Mouse (Mus musculus): ENCODE measurements around the gene Fbl. TPM values are rescaled to one million over a fixed set of nuclear protein-coding genes. Genes with fewer than 3 reads are reported as not detected.
A peak's percentile ranks its signal among the peaks of the same experiment; 100 is the strongest.

Gene Fbl
- polyA plus RNA-seq, 1 experiment from 2014 or later = 48.4 TPM

DNA sequence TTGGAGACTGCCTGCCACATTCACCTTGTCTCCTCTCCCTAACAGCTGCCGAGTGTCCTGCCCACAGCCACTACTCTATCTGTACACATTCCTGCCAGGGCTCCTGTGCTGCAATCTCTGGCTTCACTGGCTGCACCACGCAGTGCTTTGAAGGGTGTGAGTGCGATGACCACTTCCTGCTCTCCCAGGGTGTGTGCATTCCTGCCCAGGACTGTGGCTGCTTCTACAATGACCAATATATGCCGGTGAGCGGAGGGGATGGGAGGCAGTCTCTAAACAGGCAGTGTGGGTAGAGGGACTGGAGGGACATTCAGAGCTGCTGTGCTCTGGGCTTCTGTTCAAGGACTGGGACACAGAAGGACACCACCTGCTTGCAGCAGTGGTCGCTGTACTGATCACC is 10.2 kb upstream of the Fbl start:
- Histone ChIP-seq H3K9me3 (ENCODE audit: low read length) (no peaks in the 10 kb centered on the region), H3K36me3 (replicated peaks; ENCODE audit: insufficient read depth, low read length) (no peaks in the 10 kb centered on the region), H3K27ac (ENCODE audit: low read depth) (no peak overlapping the region), H3K9ac (replicated peaks) (no peak overlapping the region), H3K4me3 (ENCODE audit: low read depth, low read length) (no peak overlapping the region), H3K4me1 (ENCODE audit: insufficient read depth) (no peaks in the 10 kb centered on the region), H3K27me3 (ENCODE audit: insufficient read depth, low read length) (no peaks in the 10 kb centered on the region), H3K4me2 (ENCODE audit: low read depth, low read length) (no peak overlapping the region)
- DNase-seq (no peak), ATAC-seq (no peak)
- 37% methylated on average over 6 of the region's 6 CpGs for WGBS (ENCODE audit: insufficient replicate concordance)
- TF ChIP-seq CTCF (IDR thresholded peaks at IDR 0.05; ENCODE audit: low read depth) (no peak), EP300 (IDR thresholded peaks at IDR 0.05; ENCODE audit: low read depth) (no peak)

DNA sequence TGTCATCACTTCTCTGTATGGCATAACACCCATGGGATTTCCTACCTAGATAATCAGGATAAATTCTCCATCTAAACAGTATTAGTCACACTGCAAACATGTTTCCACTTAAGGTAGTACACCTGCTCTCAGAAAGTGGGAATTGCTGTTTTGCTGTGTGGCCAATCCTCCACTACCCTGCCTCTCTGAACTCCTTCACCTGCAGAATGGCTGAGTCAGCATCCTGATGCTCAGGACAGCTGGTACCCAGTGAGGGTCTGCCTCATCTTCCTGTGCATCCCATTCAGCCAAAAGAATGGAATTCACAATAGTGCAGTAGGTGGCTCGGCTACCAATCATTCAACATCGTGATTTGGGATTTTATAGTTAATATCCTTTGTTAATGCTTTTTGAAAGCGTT is 9.6 kb upstream of the Fbl start:
- ATAC-seq = no peak
- Histone ChIP-seq H3K36me3 (replicated peaks; ENCODE audit: insufficient read depth, low read length) (no peaks in the 10 kb centered on the region), H3K27me3 (ENCODE audit: insufficient read depth, low read length) (no peaks in the 10 kb centered on the region), H3K9ac (replicated peaks) (no peak overlapping the region), H3K4me3 (ENCODE audit: low read depth, low read length) (no peak overlapping the region), H3K27ac (ENCODE audit: low read depth) (no peak overlapping the region), H3K4me2 (ENCODE audit: low read depth, low read length) (no peak overlapping the region), H3K4me1 (ENCODE audit: insufficient read depth) (no peaks in the 10 kb centered on the region), H3K9me3 (ENCODE audit: low read length) (no peaks in the 10 kb centered on the region)
- no peak for TF ChIP-seq EP300 (IDR thresholded peaks at IDR 0.05; ENCODE audit: low read depth)
- TF ChIP-seq CTCF (IDR thresholded peaks at IDR 0.05; ENCODE audit: low read depth) = no peak
- 76% methylated on average over 3 of the region's 3 CpGs for WGBS (ENCODE audit: insufficient replicate concordance)
- no peak for DNase-seq

DNA sequence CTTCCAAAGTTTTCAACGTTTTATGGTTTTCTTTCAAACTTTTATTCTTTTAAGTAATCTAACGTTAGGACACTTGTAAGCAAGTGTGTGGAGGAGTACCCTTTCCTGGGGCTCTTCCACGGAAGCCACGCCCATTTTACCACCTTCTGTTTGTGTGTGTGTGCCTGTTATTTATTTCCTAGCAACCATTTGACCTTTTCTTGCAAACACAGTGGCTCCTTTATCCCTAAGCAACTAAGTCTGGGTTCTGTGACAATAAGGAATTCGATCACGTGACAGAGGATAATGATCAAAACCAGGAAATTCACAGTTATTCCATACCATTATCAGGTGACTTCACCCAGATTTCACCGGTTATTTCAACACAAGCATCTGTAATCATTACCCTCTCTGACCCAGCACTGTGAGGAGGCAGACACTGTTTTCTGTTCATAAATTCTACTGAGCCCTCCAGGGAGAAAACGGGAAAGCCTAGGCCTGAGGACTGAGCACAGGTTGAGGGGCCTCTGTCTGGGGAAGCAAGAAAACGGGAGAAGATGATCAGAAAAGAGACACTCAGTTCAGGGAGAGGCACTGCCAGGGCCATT is 8.3 kb upstream of the Fbl start:
- DNase-seq (no peak), ATAC-seq (no peak)
- Histone ChIP-seq H3K36me3 (replicated peaks; ENCODE audit: insufficient read depth, low read length) (no peaks in the 10 kb centered on the region), H3K27ac (ENCODE audit: low read depth) (no peak overlapping the region), H3K4me2 (ENCODE audit: low read depth, low read length) (no peak overlapping the region), H3K9ac (replicated peaks) (no peak overlapping the region), H3K4me1 (ENCODE audit: insufficient read depth) (no peaks in the 10 kb centered on the region), H3K27me3 (ENCODE audit: insufficient read depth, low read length) (no peaks in the 10 kb centered on the region), H3K9me3 (ENCODE audit: low read length) (peaks cover 4% of the 10 kb centered on the region; the same call in 1 of the 2 replicates), H3K4me3 (ENCODE audit: low read depth, low read length) (no peak overlapping the region)
- WGBS (ENCODE audit: insufficient replicate concordance) = 45% methylated on average over 9 of the region's 9 CpGs
- TF ChIP-seq CTCF (IDR thresholded peaks at IDR 0.05; ENCODE audit: low read depth) = no peak
- TF ChIP-seq EP300 (IDR thresholded peaks at IDR 0.05; ENCODE audit: low read depth) = no peak

DNA sequence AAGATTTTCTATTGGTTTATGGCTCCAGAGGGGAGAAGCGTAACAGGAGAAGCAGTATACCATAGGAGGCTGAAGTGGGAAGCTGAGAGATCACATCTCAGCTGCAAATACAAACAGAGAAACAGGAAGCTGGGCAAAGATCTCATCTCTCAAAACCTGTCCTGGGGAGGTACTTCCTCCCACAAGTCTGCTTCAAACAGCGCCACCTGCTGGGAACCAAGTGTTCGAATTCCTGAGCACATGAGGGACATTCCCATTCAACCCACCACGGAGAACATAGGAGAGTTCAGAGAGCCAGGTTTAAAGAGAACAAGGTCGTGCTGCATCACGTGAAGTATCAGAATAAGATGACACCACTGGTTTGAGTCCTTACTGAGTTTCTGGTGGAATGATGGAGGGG is 4.1 kb upstream of the Fbl start:
- no peak for TF ChIP-seq EP300 (IDR thresholded peaks at IDR 0.05; ENCODE audit: low read depth)
- TF ChIP-seq CTCF (IDR thresholded peaks at IDR 0.05; ENCODE audit: low read depth) = peak; percentile 36
- ATAC-seq = no peak
- Histone ChIP-seq H3K9ac (replicated peaks) (no peak overlapping the region), H3K27ac (ENCODE audit: low read depth) (no peak overlapping the region), H3K4me2 (ENCODE audit: low read depth, low read length) (no peak overlapping the region), H3K4me3 (ENCODE audit: low read depth, low read length) (no peak overlapping the region), H3K27me3 (ENCODE audit: insufficient read depth, low read length) (no peaks in the 10 kb centered on the region), H3K36me3 (replicated peaks; ENCODE audit: insufficient read depth, low read length) (no peaks in the 10 kb centered on the region), H3K9me3 (ENCODE audit: low read length) (peaks cover 4% of the 10 kb centered on the region; the same call in 1 of the 2 replicates), H3K4me1 (ENCODE audit: insufficient read depth) (peaks cover 6% of the 10 kb centered on the region)
- DNase-seq = no peak
- WGBS (ENCODE audit: insufficient replicate concordance) = 71% methylated on average over 6 of the region's 6 CpGs

DNA sequence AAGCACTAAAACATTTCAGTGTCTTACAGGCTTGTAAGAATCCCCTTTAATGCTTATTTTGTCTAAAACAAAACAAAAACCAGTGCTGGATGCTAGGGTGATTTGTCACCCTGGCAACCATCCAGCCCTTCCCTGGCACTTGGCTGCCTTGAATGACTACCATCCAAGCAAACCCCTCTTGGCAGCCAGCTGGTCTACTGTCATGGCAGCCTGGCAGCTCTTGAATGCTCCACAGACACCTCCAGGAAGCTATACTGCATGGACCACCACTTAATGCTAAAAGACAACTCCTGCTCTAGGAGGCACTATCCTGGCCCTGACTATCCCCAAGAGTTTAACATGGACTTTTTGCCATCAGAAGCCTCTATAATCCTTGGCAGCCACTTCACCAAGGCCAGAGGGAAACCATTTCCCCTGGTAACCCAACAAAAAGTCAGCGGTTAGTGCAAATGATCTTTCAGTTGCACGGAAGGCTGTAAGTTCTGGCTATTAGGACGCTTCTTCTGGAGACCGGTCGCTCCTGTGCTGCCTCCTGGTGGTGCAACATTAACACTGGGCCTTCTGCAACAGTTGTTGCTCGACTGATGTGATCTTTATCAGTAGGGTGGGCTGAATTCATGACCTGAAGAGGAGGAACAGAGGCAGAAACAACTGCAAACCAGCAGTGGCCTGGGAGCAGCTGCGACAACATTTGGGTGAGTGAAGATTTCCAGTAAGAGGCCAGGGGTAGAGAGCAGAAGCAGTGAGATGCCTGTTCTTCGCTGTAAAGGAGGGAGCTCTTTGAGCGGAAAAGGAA is 992 bp upstream of the Fbl start:
- ATAC-seq = peak; percentile 43
- 4% methylated on average over 9 of the region's 9 CpGs for WGBS (ENCODE audit: insufficient replicate concordance)
- Histone ChIP-seq H3K9me3 (ENCODE audit: low read length) (peaks cover 4% of the 10 kb centered on the region; the same call in 1 of the 2 replicates), H3K9ac (replicated peaks) (peak overlapping the region; percentile 87), H3K4me1 (ENCODE audit: insufficient read depth) (peaks cover 31% of the 10 kb centered on the region), H3K27me3 (ENCODE audit: insufficient read depth, low read length) (no peaks in the 10 kb centered on the region), H3K27ac (ENCODE audit: low read depth) (peak overlapping the region; percentile 93), H3K4me3 (ENCODE audit: low read depth, low read length) (peak overlapping the region; percentile 88), H3K4me2 (ENCODE audit: low read depth, low read length) (peak overlapping the region; percentile 100), H3K36me3 (replicated peaks; ENCODE audit: insufficient read depth, low read length) (no peaks in the 10 kb centered on the region)
- DNase-seq = peak; percentile 82
- no peak; the same call in 1 of the 2 replicates for TF ChIP-seq EP300 (IDR thresholded peaks at IDR 0.05; ENCODE audit: low read depth)
- TF ChIP-seq CTCF (IDR thresholded peaks at IDR 0.05; ENCODE audit: low read depth) = peak; percentile 96

DNA sequence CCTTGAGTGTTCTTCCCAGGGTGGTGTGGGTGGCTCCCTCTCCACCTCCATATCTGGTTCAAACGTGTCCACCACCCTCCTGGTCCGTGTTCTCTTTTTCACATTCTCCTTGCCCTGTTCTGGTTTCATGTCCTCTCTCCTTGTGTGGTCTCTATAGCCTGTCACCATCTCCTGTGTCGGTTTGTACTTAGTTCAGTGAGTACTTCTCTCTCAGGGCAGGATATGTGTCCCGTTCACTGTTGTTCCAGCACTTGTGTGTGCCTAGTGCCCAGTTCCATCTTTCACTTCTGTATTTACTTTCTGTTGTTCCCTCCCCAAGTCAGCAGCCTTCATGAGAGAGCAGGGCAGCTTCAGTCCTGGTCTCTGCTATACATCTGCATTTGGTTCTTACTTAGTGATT is 5.8 kb downstream of the Fbl start:
- Histone ChIP-seq H3K36me3 (replicated peaks; ENCODE audit: insufficient read depth, low read length) (peaks cover 27% of the 10 kb centered on the region), H3K9ac (replicated peaks) (no peak overlapping the region), H3K4me1 (ENCODE audit: insufficient read depth) (peaks cover 29% of the 10 kb centered on the region), H3K27ac (ENCODE audit: low read depth) (no peak overlapping the region), H3K9me3 (ENCODE audit: low read length) (no peaks in the 10 kb centered on the region), H3K4me3 (ENCODE audit: low read depth, low read length) (no peak overlapping the region), H3K4me2 (ENCODE audit: low read depth, low read length) (no peak overlapping the region), H3K27me3 (ENCODE audit: insufficient read depth, low read length) (no peaks in the 10 kb centered on the region)
- DNase-seq = no peak
- no peak for ATAC-seq
- TF ChIP-seq EP300 (IDR thresholded peaks at IDR 0.05; ENCODE audit: low read depth) = no peak
- WGBS (ENCODE audit: insufficient replicate concordance) = 79% methylated on average over 4 of the region's 4 CpGs

Data from liver, postnatal 0 days (tissue).